Mouse (Mus musculus): ENCODE results near the gene Gm49373. TPM values are rescaled to one million over a fixed set of nuclear protein-coding genes. Genes with fewer than 3 reads are reported as not detected.
"Not testable (repeated sequence)": the region's sequence is repeated elsewhere in the genome, so short reads cannot be mapped to it uniquely, and the experiment has no call there.

Gene Gm49373
- polyA plus RNA-seq, 1 experiment, result 0.96 TPM

- Histone ChIP-seq H3K79me3 (ENCODE audit: low read depth) (no peaks in the 10 kb centered on the region), H3K79me2 (ENCODE audit: control insufficient read depth, insufficient read depth) (no peaks in the 10 kb centered on the region), H3K4me3 (ENCODE audit: insufficient read depth, poor library complexity, severe bottlenecking) (no peak overlapping the region), H3K27me3 (ENCODE audit: control insufficient read depth, insufficient read depth, insufficient read length) (peaks cover 3% of the 10 kb centered on the region), H3K36me3 (ENCODE audit: control insufficient read depth, insufficient read depth) (no peaks in the 10 kb centered on the region), H3ac (ENCODE audit: control insufficient read depth, insufficient read length, low read depth) (no peak overlapping the region)
- no peak for TF ChIP-seq MYOD1 (IDR thresholded peaks at IDR 0.05; ENCODE audit: control insufficient read depth, insufficient read length, low read depth)
- TF ChIP-seq FOSL1 (IDR thresholded peaks at IDR 0.05; ENCODE audit: insufficient read depth, low read length, poor library complexity, severe bottlenecking), result no peak
- TF ChIP-seq CEBPB (IDR thresholded peaks at IDR 0.05; ENCODE audit: low read depth), result no peak
- no peak for TF ChIP-seq MYOG (IDR thresholded peaks at IDR 0.05; ENCODE audit: control insufficient read depth, extremely low read depth, insufficient read length)
- TF ChIP-seq CTCF (IDR thresholded peaks at IDR 0.05; ENCODE audit: control insufficient read depth, insufficient read depth, insufficient read length), result no peak
- no peak for TF ChIP-seq USF1 (IDR thresholded peaks at IDR 0.05; ENCODE audit: low read depth)
These were observed 27.7 kb downstream of the Gm49373 start for GRCm38 (mm10) chr9:21045235-21045634.

- not testable (repeated sequence) for H3K79me2 ChIP-seq (ENCODE audit: control insufficient read depth, insufficient read depth); H3K4me3 ChIP-seq (ENCODE audit: insufficient read depth, poor library complexity, severe bottlenecking); H3ac ChIP-seq (ENCODE audit: control insufficient read depth, insufficient read length, low read depth); H3K36me3 ChIP-seq (ENCODE audit: control insufficient read depth, insufficient read depth); H3K27me3 ChIP-seq (ENCODE audit: control insufficient read depth, insufficient read depth, insufficient read length); H3K79me3 ChIP-seq (ENCODE audit: low read depth)
These were observed 28.1 kb downstream of the Gm49373 start for GRCm38 (mm10) chr9:21044785-21045184.

DNA sequence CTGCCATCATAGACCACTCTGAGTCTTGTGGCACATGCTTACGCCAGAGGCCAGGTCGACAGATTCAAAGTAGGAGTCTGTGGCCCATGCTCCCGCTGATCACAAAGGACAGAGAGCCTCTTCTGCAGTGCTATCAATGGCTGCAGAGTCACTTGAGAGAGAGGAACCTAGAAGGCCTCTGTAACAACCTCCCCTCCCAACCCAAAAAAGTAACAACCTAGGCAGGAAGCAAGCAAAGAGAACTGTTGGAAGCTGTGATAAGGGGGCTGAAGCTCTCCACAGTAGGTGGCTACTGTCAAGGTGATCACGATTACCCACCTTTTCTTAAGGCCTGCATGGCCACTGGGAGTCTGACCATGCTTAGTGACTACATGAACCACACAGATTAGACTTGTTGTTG lies 29.3 kb downstream of the Gm49373 start:
- no peak overlapping the region for H3ac ChIP-seq (ENCODE audit: control insufficient read depth, insufficient read length, low read depth)
- no peaks in the 10 kb centered on the region for H3K36me3 ChIP-seq (ENCODE audit: control insufficient read depth, insufficient read depth)
- no peak for TF ChIP-seq MYOG (IDR thresholded peaks at IDR 0.05; ENCODE audit: control insufficient read depth, extremely low read depth, insufficient read length)
- no peak for TF ChIP-seq CTCF (IDR thresholded peaks at IDR 0.05; ENCODE audit: control insufficient read depth, insufficient read depth, insufficient read length)
- no peak for TF ChIP-seq USF1 (IDR thresholded peaks at IDR 0.05; ENCODE audit: low read depth)
- no peak for TF ChIP-seq MYOD1 (IDR thresholded peaks at IDR 0.05; ENCODE audit: control insufficient read depth, insufficient read length, low read depth)
- no peak for TF ChIP-seq MAX (IDR thresholded peaks at IDR 0.05)
- peaks cover 7% of the 10 kb centered on the region for H3K27me3 ChIP-seq (ENCODE audit: control insufficient read depth, insufficient read depth, insufficient read length)
- no peak overlapping the region for H3K4me3 ChIP-seq (ENCODE audit: insufficient read depth, poor library complexity, severe bottlenecking)
- no peaks in the 10 kb centered on the region for H3K79me3 ChIP-seq (ENCODE audit: low read depth)
- no peaks in the 10 kb centered on the region for H3K79me2 ChIP-seq (ENCODE audit: control insufficient read depth, insufficient read depth)

- H3K79me3 ChIP-seq (ENCODE audit: low read depth), result no peaks in the 10 kb centered on the region
- H3K4me3 ChIP-seq (ENCODE audit: insufficient read depth, poor library complexity, severe bottlenecking), result no peak overlapping the region
- peaks cover 29% of the 10 kb centered on the region for H3K27me3 ChIP-seq (ENCODE audit: control insufficient read depth, insufficient read depth, insufficient read length)
- H3K36me3 ChIP-seq (ENCODE audit: control insufficient read depth, insufficient read depth), result no peaks in the 10 kb centered on the region
- H3K79me2 ChIP-seq (ENCODE audit: control insufficient read depth, insufficient read depth), result no peaks in the 10 kb centered on the region
- TF ChIP-seq FOSL1 (IDR thresholded peaks at IDR 0.05; ENCODE audit: insufficient read depth, low read length, poor library complexity, severe bottlenecking), result no peak
- TF ChIP-seq CEBPB (IDR thresholded peaks at IDR 0.05; ENCODE audit: low read depth), result no peak
- no peak for TF ChIP-seq CTCF (IDR thresholded peaks at IDR 0.05; ENCODE audit: control insufficient read depth, insufficient read depth, insufficient read length)
- no peak for TF ChIP-seq MAX (IDR thresholded peaks at IDR 0.05)
- TF ChIP-seq USF1 (IDR thresholded peaks at IDR 0.05; ENCODE audit: low read depth), result no peak
- no peak overlapping the region for H3ac ChIP-seq (ENCODE audit: control insufficient read depth, insufficient read length, low read depth)
These were observed 31.6 kb downstream of the Gm49373 start for GRCm38 (mm10) chr9:21041308-21041707.

- Histone ChIP-seq H3K4me3 (ENCODE audit: insufficient read depth, poor library complexity, severe bottlenecking) (no peak overlapping the region), H3K27me3 (ENCODE audit: control insufficient read depth, insufficient read depth, insufficient read length) (peaks cover 39% of the 10 kb centered on the region)
These were observed 33.1 kb downstream of the Gm49373 start for GRCm38 (mm10) chr9:21039779-21040178.

DNA sequence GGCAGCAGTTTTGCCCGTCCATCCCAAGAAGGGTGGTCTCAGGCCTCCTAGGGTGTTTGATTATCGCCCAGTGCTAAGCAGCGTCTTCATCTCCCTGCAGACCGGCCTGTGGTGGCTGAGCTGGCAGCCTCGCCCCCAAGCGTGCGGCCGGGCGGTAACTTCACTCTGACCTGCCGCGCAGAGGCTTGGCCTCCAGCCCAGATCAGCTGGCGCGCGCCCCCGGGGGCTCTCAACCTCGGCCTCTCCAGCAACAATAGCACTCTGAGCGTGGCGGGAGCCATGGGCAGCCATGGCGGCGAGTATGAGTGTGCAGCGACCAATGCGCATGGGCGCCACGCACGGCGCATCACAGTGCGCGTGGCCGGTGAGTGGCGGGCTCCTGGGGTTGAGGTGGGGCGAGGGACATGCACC lies 35.4 kb downstream of the Gm49373 start:
- Histone ChIP-seq H3ac (ENCODE audit: control insufficient read depth, insufficient read length, low read depth) (no peak overlapping the region), H3K36me3 (ENCODE audit: control insufficient read depth, insufficient read depth) (no peaks in the 10 kb centered on the region), H3K79me3 (ENCODE audit: low read depth) (no peaks in the 10 kb centered on the region), H3K79me2 (ENCODE audit: control insufficient read depth, insufficient read depth) (no peaks in the 10 kb centered on the region), H3K4me3 (ENCODE audit: insufficient read depth, poor library complexity, severe bottlenecking) (no peak overlapping the region), H3K27me3 (ENCODE audit: control insufficient read depth, insufficient read depth, insufficient read length) (peaks cover 39% of the 10 kb centered on the region)
- no peak for TF ChIP-seq MYOG (IDR thresholded peaks at IDR 0.05; ENCODE audit: control insufficient read depth, extremely low read depth, insufficient read length)
- no peak for TF ChIP-seq MAX (IDR thresholded peaks at IDR 0.05)
- no peak for TF ChIP-seq MYOD1 (IDR thresholded peaks at IDR 0.05; ENCODE audit: control insufficient read depth, insufficient read length, low read depth)
- no peak for TF ChIP-seq FOSL1 (IDR thresholded peaks at IDR 0.05; ENCODE audit: insufficient read depth, low read length, poor library complexity, severe bottlenecking)
- no peak for TF ChIP-seq CEBPB (IDR thresholded peaks at IDR 0.05; ENCODE audit: low read depth)
- TF ChIP-seq CTCF (IDR thresholded peaks at IDR 0.05; ENCODE audit: control insufficient read depth, insufficient read depth, insufficient read length), result no peak
- no peak for TF ChIP-seq USF1 (IDR thresholded peaks at IDR 0.05; ENCODE audit: low read depth)

More at GRCm38 (mm10) chr9:21039779-21040178, 33.1 kb downstream of the Gm49373 start:
- H3ac ChIP-seq (ENCODE audit: control insufficient read depth, insufficient read length, low read depth), result no peak overlapping the region
- TF ChIP-seq MAX (IDR thresholded peaks at IDR 0.05) (no peak), FOSL1 (IDR thresholded peaks at IDR 0.05; ENCODE audit: insufficient read depth, low read length, poor library complexity, severe bottlenecking) (no peak), MYOG (IDR thresholded peaks at IDR 0.05; ENCODE audit: control insufficient read depth, extremely low read depth, insufficient read length) (no peak), CEBPB (IDR thresholded peaks at IDR 0.05; ENCODE audit: low read depth) (no peak), USF1 (IDR thresholded peaks at IDR 0.05; ENCODE audit: low read depth) (no peak), CTCF (IDR thresholded peaks at IDR 0.05; ENCODE audit: control insufficient read depth, insufficient read depth, insufficient read length) (no peak), MYOD1 (IDR thresholded peaks at IDR 0.05; ENCODE audit: control insufficient read depth, insufficient read length, low read depth) (no peak)
- H3K79me2 ChIP-seq (ENCODE audit: control insufficient read depth, insufficient read depth), result no peaks in the 10 kb centered on the region
- no peaks in the 10 kb centered on the region for H3K79me3 ChIP-seq (ENCODE audit: low read depth)
- no peaks in the 10 kb centered on the region for H3K36me3 ChIP-seq (ENCODE audit: control insufficient read depth, insufficient read depth)
